Mouse (Mus musculus): ENCODE results near the gene Dmrtc2. TPM values are rescaled to one million over a fixed set of nuclear protein-coding genes. Genes with fewer than 3 reads are reported as not detected.
"Not testable (repeated sequence)": the region's sequence is repeated elsewhere in the genome, so short reads cannot be mapped to it uniquely, and the experiment has no call there.

The Dmrtc2 gene
- total and polyA plus RNA-seq, 3 experiments = not detected

- no peak for DNase-seq
These were observed 777 bp upstream of the Dmrtc2 start for GRCm38 (mm10) chr7:24869080-24869479.

GRCm38 (mm10) chr7:24877588-24877987, 7.7 kb downstream of the Dmrtc2 start:
- no peak for DNase-seq

- no peak for DNase-seq
These were observed 9.8 kb downstream of the Dmrtc2 start for GRCm38 (mm10) chr7:24879620-24880019.

- peak; percentile 85 for DNase-seq
These were observed 12.8 kb downstream of the Dmrtc2 start for GRCm38 (mm10) chr7:24882416-24883199.

DNA sequence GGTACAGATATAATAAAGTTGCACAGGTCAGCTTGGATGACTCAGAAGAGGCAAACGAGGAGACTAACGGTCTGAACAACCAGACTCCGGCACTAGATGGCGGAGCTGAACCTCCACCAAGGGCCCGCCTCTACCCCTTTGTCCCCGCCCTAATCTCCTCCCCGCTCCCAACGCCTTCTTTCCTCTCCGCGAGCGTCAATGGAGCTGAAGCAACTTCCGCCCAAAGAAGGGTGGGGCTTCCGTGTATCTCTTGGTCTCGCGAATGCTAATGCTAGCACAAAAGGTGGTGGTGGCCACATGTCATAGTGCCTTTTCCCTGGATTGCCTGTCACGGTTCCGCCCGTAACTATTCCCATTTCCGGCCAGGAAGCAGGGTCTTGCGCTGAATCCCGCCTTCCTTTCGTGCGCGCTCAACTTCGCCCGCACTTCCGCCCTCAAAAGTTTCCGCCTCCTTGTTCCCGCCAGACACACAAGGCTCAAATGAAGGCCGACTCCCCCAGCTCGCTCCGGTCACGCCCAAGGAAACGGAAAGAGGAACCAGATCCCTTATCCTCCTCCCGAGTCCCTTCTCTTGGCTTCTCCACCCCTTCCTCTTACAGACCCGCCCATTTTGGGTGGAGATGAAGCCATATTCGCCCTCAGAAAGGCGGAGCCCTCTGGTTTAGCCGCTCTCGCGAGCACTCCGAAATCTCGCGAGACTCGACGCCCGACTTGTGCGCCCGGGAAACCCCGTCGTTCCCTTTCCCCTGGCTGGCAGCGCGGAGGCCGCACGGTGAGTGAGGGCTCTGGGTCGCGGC, 14.2 kb downstream of the Dmrtc2 start, which contains the start of gene Rps19:
Gene Rps19 (plus strand): TSS at position 476 of the 797 bp plus-strand sequence.
- DNase-seq = peak; percentile 98

DNA sequence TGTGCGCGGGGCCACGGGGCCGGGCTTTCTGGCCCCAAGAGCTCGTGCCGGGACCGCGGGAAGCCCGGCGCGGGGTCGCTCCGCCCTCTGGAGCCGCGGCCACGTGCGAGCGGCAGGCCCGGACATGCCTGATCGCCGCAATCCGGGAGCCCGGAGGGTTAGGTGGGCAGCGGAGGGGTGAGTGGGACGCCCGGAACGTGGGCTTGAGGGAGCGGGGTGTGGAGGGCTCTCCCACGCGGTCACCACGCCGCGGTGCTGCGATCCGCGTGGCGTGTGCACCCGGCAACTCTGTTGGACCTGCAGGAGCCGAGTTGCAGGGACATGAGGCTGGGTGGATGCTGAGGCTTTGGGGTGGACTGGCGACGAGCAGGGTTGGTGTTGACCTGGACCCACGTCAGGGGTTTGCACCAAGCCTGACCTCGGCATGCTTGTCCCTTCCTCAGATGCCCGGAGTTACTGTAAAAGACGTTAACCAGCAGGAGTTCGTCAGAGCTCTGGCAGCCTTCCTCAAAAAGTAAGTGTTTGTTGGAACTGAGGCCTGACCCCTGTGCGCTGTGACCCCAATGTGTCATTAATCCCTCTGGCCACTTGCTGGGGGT, 14.9 kb downstream of the Dmrtc2 start:
- DNase-seq = no peak

DNA sequence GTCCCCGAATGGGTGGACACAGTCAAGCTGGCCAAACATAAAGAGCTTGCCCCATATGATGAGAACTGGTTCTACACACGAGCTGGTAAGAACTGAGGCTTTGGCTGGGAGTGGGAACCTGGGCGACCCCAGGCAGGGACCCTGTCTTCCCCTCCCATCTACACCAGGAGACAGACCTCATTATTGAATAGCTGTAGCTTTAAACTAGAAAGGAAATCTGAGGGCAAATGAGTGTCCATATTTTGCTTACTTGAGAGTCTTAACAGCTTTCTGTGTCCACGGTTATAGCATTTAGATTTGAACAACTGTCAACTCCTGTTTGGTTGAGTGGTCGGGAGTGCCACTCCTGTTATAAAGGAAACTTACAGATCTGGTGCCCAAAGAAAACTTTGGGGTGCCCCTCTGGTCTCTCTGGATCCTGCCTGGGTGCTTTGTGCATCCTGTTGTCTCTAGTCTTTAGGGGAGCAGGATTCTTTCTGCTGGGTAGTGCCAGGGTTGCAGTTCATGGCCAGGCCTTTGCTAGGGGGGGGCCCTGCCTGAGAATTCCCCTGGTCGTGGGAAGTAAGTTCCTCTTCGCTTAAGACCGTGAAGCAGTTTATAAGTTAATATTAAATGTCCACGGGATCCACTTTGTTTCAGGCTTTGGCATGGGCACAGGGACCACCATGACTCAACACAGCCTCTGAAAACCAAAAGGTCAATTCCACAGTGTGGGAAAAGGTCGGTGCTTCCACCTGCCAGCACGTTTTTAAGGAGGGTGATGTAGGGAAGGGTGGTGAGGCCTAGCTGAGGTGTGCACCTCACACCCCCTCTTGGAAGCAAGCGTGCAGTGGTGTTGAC, 15.8 kb downstream of the Dmrtc2 start:
- no peak for DNase-seq

GRCm38 (mm10) chr7:24886308-24886633, 16.4 kb downstream of the Dmrtc2 start:
- peak; percentile 39 for DNase-seq

GRCm38 (mm10) chr7:24887096-24887495, 17.2 kb downstream of the Dmrtc2 start:
- no peak for DNase-seq

- no peak for DNase-seq
These were observed 19.8 kb downstream of the Dmrtc2 start for GRCm38 (mm10) chr7:24889431-24890220.

- peak; percentile 69 for DNase-seq
These were observed 20.7 kb downstream of the Dmrtc2 start for GRCm38 (mm10) chr7:24890281-24891216.

DNA sequence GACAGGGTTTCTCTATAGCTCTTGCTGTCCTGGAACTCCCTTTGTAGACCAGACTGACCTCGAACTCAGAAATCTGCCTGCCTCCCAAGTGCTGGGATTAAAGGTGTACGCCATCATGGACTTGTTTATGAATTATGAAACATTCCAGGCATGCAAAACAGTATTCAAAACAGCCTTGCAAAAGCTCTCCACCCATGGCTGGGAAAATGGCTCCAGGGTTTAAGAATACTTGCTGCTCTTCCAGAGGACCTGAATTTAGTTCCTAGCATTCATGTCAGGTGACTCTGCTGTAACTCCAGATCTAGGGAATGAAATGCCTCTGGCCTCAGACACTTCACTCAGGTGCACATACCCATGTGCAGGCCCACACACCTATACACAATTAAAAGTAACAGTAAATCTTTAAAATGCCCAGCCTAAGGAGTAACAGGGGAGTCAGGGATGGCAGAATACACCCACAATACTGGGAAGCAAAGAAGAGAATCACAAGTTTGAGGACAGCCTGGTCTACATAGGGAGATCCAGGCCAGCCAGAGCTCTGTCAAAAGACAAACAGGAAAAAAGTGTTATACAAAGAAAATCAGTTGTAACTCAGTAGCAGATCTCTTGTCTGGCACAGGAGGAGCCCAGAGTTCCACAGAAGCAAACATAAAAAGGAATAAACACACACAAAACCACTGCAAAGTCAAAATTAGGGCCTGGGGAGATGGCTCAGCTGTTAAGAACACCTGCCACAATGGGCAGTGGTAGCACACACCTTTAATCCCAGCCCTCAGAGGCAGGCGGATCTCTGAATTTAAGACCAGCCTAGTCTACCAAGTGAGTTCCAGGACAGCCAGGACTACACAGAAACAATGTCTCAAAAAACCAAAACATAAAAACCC, 21.6 kb downstream of the Dmrtc2 start:
- no peak for DNase-seq

DNA sequence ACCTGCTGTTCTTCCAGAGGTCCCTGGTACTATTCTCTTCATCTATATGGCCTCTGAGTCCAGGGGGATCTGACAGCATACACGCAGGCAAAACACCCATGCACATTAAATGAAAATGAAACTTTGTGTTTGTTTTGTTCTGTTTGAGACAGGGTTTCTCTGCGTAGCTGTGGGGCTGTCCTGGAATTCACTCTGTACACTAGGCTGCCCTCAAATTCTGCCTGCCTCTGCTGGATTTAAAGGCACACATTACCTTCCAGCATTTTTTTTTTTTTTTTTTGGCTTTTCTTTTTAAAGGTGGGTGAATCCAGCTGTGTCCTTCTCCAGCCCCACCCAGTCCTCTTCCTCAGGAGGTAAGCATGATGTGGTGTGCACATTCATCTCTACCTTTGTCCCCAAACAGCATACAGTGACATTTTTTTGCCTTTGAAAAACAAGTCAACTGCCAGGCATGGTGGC, 22.3 kb downstream of the Dmrtc2 start:
- no peak for DNase-seq

GRCm38 (mm10) chr7:24895749-24896148, 25.9 kb downstream of the Dmrtc2 start:
- DNase-seq = not testable (repeated sequence)

GRCm38 (mm10) chr7:24896269-24896668, 26.4 kb downstream of the Dmrtc2 start:
- no peak for DNase-seq

DNA sequence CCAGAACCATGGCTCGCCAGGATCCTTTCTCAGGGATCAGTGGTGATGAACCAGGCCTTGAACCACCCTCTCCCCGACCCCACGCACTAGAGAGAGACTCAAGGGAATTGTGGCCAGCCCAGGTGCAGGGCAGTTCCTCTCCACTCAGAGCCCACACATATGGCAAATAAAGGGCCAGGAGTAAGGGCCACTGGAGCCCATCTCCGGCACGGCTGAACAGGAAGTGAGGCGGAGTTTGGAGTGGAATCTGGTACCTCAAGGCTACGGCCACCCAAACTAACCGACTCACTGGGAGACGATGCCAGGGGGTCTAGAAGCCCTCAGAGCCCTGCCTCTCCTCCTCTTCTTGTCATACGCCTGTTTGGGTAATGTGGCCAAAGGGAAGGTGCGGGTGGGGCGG, 27.4 kb downstream of the Dmrtc2 start, which contains the start of gene Cd79a:
Gene Cd79a (plus strand): TSS at position 158 of the 400 bp plus-strand sequence.
- DNase-seq = no peak

DNA sequence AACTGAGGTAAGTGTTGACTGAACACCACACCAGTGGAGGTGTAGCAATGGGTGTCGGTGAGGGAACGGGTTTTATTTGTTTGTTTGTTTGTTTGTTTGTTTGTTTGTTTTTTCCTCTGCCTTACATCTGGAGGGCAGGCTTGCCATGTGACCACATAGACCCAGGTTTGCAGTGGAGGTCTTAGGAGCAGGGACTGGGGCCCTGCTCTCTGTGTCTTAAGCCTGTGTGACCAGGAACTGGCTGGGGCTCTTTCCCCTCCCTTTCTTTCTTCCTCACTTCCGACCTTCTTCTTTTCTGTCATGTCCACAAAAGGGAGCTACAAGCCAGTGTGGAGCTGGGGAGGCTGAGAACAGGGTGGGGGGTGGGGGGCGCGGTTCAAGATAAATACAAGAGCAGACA, 28.1 kb downstream of the Dmrtc2 start:
- no peak for DNase-seq

- no peak for DNase-seq
These were observed 31.3 kb downstream of the Dmrtc2 start for GRCm38 (mm10) chr7:24901114-24901513.

DNA sequence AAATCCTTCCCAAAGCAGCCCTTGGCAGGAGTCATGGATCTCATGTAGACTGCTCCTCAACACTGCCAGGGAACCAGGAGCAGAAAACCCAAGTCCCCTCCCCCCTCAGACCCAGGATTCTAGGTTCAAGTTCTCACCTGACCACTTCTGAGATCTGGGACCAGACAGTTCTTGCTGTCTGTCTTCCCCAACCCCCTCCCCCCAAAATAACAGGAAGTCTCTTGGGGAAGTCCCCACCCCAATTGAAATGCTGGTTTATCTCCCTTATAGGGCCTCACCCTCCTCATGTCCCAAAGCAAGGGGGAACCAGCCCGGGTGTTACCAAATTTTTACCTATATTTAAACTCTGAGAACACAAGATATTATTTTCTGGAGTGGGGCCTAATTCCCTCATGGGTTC, 32.0 kb downstream of the Dmrtc2 start:
- no peak for DNase-seq

Measured in adrenal gland, adult 2 months (tissue).